Mouse (Mus musculus) midbrain, embryonic 11.5 days (tissue): ENCODE measurements around the gene Lgals1. TPM values are rescaled to one million over a fixed set of nuclear protein-coding genes. Genes with fewer than 3 reads are reported as not detected.

Source experiments
- ATAC-seq: fragments of 200-750 bp; cut with Nextera tagmentation; 2 replicates; pipeline ENCODE4 v1.8.0; 2017; ENCODE audit warnings: moderate TSS enrichment, moderate library complexity; ENCODE audit not compliant: low FRiP score
- DNase-seq: peaks from one replicate; pipeline ENCODE4 v3.0.0; 2015; ENCODE audit warnings: low spot score; ENCODE audit errors: missing footprints
- H3K27ac ChIP-seq: fragments of 300-500 bp; sonication (generic); 2 replicates; pipeline ENCODE4 v1.5.1; 2014; ENCODE audit warnings: low read depth, low read length
- H3K27me3 ChIP-seq: fragments of 300-500 bp; sonication (generic); 2 replicates; pipeline ENCODE4 v1.6.1; 2014; ENCODE audit warnings: mild to moderate bottlenecking, low read length, moderate library complexity, mixed read lengths; ENCODE audit not compliant: control insufficient read depth, insufficient read depth
- H3K36me3 ChIP-seq: fragments of 300-500 bp; sonication (generic); 2 replicates; pipeline ENCODE4 v1.6.1; 2014; ENCODE audit warnings: mild to moderate bottlenecking, low read length, moderate library complexity, mixed read lengths; ENCODE audit not compliant: control insufficient read depth, insufficient read depth
- H3K4me1 ChIP-seq: fragments of 300-500 bp; sonication (generic); 2 replicates; pipeline ENCODE4 v1.6.1; 2014; ENCODE audit warnings: low read length; ENCODE audit not compliant: control insufficient read depth, insufficient read depth
- H3K4me2 ChIP-seq: fragments of 300-500 bp; sonication (generic); 2 replicates; pipeline ENCODE4 v1.6.1; 2014; ENCODE audit warnings: mild to moderate bottlenecking, moderate library complexity
- H3K4me3 ChIP-seq: fragments of 300-500 bp; sonication (generic); 2 replicates; pipeline ENCODE4 v1.5.1; 2014; ENCODE audit warnings: low read depth, low read length
- H3K9ac ChIP-seq: fragments of 300-500 bp; sonication (generic); 2 replicates; pipeline ENCODE4 v1.6.1; 2014; ENCODE audit warnings: low read length
- H3K9me3 ChIP-seq: fragments of 300-500 bp; sonication (generic); 2 replicates; pipeline ENCODE4 v1.6.1; 2016; ENCODE audit warnings: low read length; ENCODE audit not compliant: control insufficient read depth
- WGBS: fragments of 180-500 bp; shearing (Covaris S2); extraction: QIAGEN DNeasy Blood & Tissue Kit; methylation state at CpG from one replicate; pipeline ENCODE4 v1.1.7; 2014; 5-methylcytosine and 5-hydroxymethylcytosine counted together
- polyA plus RNA-seq: library from polyadenylated mRNA; unstranded; fragments of >200 nt; fragmentation: Nextera tagmentation; extraction: Ambion mirVana; gene quantifications from 2 replicates; pipeline ENCODE4 v1.2.1, GENCODE M21; 2014

Gene Lgals1
- polyA plus RNA-seq, 1 experiment from 2014 or later = 382 TPM

DNA sequence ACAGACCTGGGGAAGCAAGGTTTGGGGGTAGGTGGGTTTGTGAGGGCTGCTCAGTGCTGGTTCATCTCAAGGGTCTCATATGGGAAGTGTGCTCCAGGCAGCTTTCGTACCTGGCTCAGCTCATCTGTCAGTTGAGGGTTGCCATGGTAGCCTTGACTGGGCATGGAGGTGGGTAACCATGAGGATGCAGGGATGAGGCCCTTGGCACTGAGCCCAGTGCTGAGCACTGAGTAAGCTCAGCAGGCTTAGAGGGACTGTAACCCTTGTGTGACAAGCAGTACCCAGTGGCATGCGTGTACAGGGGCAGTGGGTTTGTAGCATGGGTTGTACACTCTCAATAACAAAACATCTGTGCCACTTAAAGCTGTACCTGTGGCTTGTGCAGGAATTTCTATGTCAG lies 11.4 kb downstream of the Lgals1 start:
- H3K27ac ChIP-seq = no peak overlapping the region
- H3K4me2 ChIP-seq = no peak overlapping the region
- no peak overlapping the region for H3K9ac ChIP-seq
- WGBS = 89% methylated on average over 2 of the region's 2 CpGs
- H3K4me1 ChIP-seq = peaks cover 10% of the 10 kb centered on the region
- ATAC-seq = no peak
- H3K36me3 ChIP-seq = peaks cover 18% of the 10 kb centered on the region
- no peaks in the 10 kb centered on the region for H3K9me3 ChIP-seq
- no peaks in the 10 kb centered on the region for H3K27me3 ChIP-seq
- DNase-seq = no peak
- H3K4me3 ChIP-seq = no peak overlapping the region

DNA sequence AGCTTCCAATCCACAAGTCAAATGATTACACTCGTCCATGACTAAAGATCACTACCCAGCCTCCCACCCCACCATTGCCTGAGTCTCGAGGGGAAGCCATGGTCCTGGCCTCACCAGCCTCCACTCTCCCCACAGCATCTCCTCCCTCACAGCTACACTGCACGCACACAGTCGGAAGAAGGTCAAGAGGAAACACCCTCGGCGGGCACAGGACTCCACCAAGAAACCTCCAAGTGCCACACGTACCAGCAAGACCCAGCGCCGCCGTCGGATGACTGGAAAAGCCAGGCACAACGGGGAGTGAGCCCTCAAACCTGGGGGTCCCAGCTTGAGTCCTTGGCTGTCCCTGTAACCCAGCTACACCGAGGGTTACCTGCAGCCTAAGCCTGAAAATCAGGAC lies 13.8 kb downstream of the Lgals1 start:
- Histone ChIP-seq H3K27me3 (no peaks in the 10 kb centered on the region), H3K36me3 (peaks cover 18% of the 10 kb centered on the region), H3K27ac (no peak overlapping the region), H3K4me1 (peaks cover 10% of the 10 kb centered on the region), H3K9ac (no peak overlapping the region), H3K4me3 (no peak overlapping the region), H3K4me2 (no peak overlapping the region), H3K9me3 (no peaks in the 10 kb centered on the region; the same call in 1 of the 2 replicates)
- 93% methylated on average over 13 of the region's 13 CpGs for WGBS
- no peak for ATAC-seq
- no peak for DNase-seq

DNA sequence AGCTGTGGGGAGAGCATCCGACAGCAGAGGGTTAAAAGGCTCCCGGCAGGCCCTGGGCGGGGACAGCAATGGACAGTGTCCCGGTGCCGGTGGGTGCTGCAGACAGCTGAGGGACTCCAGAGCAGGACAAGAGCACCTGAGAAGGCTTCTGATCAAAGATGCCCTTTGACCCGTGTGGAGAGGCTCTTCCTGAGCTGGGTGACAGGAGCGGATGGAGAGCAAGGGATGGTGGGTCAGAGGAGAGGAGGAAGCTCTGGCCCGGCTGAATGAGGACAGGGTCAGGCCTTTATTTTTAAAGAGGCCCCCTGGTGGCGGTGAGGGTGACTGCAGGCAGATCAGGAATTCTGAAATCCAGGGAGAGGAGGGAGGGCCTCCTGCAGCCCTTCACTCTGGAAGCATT lies 16.1 kb downstream of the Lgals1 start:
- peak; percentile 97 for DNase-seq
- Histone ChIP-seq H3K4me3 (peak overlapping the region; percentile 23), H3K36me3 (peaks cover 13% of the 10 kb centered on the region), H3K4me2 (peak overlapping the region; percentile 44), H3K27ac (no peak overlapping the region), H3K27me3 (peaks cover 4% of the 10 kb centered on the region), H3K9ac (peak overlapping the region; percentile 59), H3K9me3 (no peaks in the 10 kb centered on the region; the same call in 1 of the 2 replicates), H3K4me1 (peaks cover 5% of the 10 kb centered on the region; the same call in 1 of the 2 replicates)
- 6% methylated on average over 9 of the region's 9 CpGs for WGBS
- ATAC-seq = peak; percentile 61

DNA sequence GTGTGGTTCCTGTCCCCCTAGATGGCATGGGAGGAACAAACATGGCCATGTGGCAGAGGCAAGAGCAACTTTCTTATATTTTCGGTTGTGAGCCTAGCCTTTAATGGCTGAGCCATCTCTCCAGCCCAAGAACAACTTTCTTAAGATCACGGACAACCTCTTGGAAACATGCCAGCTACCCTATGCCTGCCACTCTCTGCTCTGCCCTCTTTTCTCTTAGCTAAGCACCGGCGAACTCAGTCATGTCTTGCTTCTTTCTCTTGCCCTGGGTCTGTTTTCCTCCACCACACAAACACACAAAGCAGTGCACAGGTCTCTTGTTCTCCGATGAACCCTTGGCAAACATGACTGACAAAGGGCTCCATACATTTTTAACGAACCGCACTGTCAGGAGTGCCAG lies 19.7 kb downstream of the Lgals1 start:
- Histone ChIP-seq H3K36me3 (no peaks in the 10 kb centered on the region; the same call in 1 of the 2 replicates), H3K9ac (no peak overlapping the region), H3K9me3 (no peaks in the 10 kb centered on the region; the same call in 1 of the 2 replicates), H3K4me1 (peaks cover 10% of the 10 kb centered on the region; the same call in 1 of the 2 replicates), H3K27me3 (peaks cover 4% of the 10 kb centered on the region), H3K27ac (no peak overlapping the region), H3K4me3 (no peak overlapping the region), H3K4me2 (no peak overlapping the region)
- WGBS = 82% methylated on average over 7 of the region's 7 CpGs
- DNase-seq (no peak), ATAC-seq (no peak)

DNA sequence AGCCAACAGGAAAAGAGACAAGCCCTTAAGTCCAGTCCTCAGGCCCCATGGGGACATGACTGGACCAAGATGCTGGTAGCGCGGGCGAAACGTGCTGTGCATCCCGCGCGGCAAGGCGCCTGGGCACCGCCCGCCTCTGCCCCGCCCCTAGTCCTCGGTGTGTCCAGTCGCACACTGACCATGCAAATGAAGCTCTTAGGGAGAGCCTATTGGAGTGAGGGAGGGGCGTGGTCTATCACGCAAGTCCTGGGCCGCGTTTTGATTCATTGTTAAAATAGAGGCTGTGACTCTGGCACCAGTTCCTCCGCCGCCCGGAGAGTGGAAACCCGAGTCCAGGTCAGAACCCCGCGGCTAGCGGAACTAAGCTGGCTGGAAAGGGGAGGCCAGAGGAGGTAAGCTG lies 21.1 kb downstream of the Lgals1 start, which contains the start of gene Triobp:
Gene Triobp, plus strand, starts transcription at position 68 of the 400 bp plus-strand sequence.
- Histone ChIP-seq H3K27me3 (peaks cover 4% of the 10 kb centered on the region), H3K4me1 (peaks cover 10% of the 10 kb centered on the region; the same call in 1 of the 2 replicates), H3K4me2 (peak within 1 kb of the TSS; percentile 86), H3K9ac (peak within 1 kb of the TSS; percentile 85), H3K27ac (peak within 1 kb of the TSS; percentile 52), H3K9me3 (no peaks in the 10 kb centered on the region; the same call in 1 of the 2 replicates), H3K4me3 (peak within 1 kb of the TSS; percentile 56), H3K36me3 (no peaks in the 10 kb centered on the region; the same call in 1 of the 2 replicates)
- peak; percentile 98 for ATAC-seq
- DNase-seq = peak; percentile 97
- WGBS = under 1% methylated on average over 24 of the region's 24 CpGs

DNA sequence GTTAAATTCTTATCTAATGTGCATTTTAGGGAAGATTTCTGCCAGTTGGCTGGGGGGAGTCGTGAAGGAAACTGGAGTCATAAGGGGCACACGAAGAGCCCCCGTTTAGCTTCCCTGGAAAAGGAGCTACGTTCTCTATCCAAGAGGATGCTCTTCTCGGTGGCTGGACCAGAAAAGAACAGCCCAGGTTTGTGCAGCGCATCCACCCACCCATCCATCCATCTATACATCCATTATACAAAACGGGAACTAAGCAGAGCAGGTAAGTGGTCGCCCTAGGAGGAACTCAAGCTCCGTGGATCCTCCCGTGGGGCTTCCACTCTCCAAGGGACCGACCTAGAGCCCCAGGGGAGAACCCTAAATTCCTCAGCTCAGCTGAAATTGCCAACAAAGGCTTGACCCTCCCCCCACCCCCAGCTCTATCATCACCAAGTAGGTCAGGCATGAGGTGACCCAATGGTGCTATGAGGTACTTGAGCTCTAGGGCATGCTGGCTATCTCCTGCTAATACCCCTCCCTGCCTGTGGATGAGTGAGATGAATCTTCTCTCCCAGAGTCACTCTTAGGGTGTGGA lies 21.7 kb downstream of the Lgals1 start:
- Histone ChIP-seq H3K27ac (peak overlapping the region; percentile 52), H3K36me3 (no peaks in the 10 kb centered on the region; the same call in 1 of the 2 replicates), H3K4me2 (peak overlapping the region; percentile 86), H3K27me3 (peaks cover 4% of the 10 kb centered on the region), H3K9me3 (no peaks in the 10 kb centered on the region; the same call in 1 of the 2 replicates), H3K4me3 (peak overlapping the region; percentile 56), H3K9ac (peak overlapping the region; percentile 85), H3K4me1 (peaks cover 8% of the 10 kb centered on the region; the same call in 1 of the 2 replicates)
- 3% methylated on average over 11 of the region's 11 CpGs for whole genome bisulfite sequencing
- ATAC-seq (peak; percentile 20; the same call in 1 of the 2 replicates), DNase-seq (peak; percentile 89)

DNA sequence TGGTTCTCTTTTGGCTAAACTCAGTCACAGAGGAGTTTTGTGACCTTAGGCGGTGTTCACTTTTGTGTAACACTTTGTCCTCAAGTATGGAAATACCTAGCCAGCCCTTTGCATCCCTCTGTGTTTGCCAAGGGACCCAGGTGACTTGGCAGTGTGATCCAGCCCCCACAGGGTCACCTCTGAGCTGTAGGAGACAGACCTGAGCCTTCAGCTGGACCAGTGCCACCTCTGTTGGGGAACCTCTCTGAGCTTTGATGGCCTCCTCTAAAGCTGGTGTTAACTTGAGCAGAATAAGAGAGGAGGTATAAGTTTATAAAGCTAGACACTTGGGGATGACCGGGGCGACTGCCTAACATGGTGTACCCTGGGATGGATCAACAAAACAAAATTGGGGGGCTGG lies 22.4 kb downstream of the Lgals1 start:
- ATAC-seq (no peak), DNase-seq (no peak)
- peak overlapping the region; percentile 56 for H3K4me3 ChIP-seq
- no peaks in the 10 kb centered on the region; the same call in 1 of the 2 replicates for H3K9me3 ChIP-seq
- peaks cover 3% of the 10 kb centered on the region for H3K36me3 ChIP-seq
- peaks cover 8% of the 10 kb centered on the region; the same call in 1 of the 2 replicates for H3K4me1 ChIP-seq
- WGBS = 97% methylated on average over 3 of the region's 3 CpGs
- H3K4me2 ChIP-seq = no peak overlapping the region; the same call in 1 of the 2 replicates
- no peak overlapping the region for H3K9ac ChIP-seq
- peaks cover 4% of the 10 kb centered on the region for H3K27me3 ChIP-seq
- no peak overlapping the region for H3K27ac ChIP-seq

DNA sequence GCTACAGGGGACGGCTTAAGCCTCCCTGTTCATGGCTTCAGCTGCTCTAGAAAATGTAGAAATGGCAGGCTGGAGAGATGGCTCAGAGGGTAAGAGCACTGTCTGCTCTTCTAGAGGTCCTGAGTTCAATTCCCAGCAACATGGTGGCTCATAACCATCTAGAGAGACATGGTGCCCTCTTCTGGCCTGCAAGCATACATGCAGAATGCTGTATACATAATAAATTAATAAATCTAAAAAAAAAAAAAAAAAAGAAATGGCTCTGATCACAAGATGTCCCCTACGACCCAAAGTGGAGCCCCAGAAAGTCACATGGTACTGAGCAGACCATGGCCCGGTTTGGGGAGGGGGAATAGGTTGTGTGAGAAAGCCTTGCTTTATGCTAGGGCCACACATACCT lies 29.1 kb downstream of the Lgals1 start:
- H3K27me3 ChIP-seq = no peaks in the 10 kb centered on the region
- 80% methylated on average over 3 of the region's 3 CpGs for WGBS
- no peak overlapping the region for H3K4me3 ChIP-seq
- H3K9ac ChIP-seq = no peak overlapping the region
- ATAC-seq (no peak), DNase-seq (no peak)
- H3K4me1 ChIP-seq = no peaks in the 10 kb centered on the region
- H3K27ac ChIP-seq = no peak overlapping the region
- H3K36me3 ChIP-seq = peaks cover 3% of the 10 kb centered on the region
- H3K9me3 ChIP-seq = no peaks in the 10 kb centered on the region
- H3K4me2 ChIP-seq = no peak overlapping the region

DNA sequence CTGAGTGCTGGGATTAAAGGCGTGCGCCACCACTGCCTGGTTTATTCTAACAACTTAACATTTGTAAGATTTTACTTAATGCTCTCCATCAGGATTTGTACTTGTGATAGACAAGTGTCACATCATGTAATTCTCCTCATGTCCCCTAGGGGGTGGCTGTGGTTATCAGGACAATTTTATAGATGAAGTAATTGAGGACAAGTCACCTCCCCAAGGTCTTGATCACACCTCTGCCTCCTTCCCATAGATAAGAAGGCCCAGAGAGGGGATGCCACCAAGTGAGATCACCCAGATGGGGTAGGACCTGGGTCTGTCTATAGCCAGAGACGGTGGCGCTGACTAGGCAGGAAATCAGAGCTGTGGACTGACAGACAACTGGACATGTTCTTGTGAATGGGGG lies 29.8 kb downstream of the Lgals1 start:
- H3K9me3 ChIP-seq = no peaks in the 10 kb centered on the region
- no peak overlapping the region for H3K4me3 ChIP-seq
- H3K9ac ChIP-seq = no peak overlapping the region
- WGBS = 82% methylated on average over 4 of the region's 4 CpGs
- DNase-seq (no peak), ATAC-seq (no peak)
- H3K27me3 ChIP-seq = no peaks in the 10 kb centered on the region
- H3K4me2 ChIP-seq = no peak overlapping the region
- H3K36me3 ChIP-seq = peaks cover 5% of the 10 kb centered on the region
- H3K4me1 ChIP-seq = no peaks in the 10 kb centered on the region
- H3K27ac ChIP-seq = no peak overlapping the region
